Mouse (Mus musculus) 416B (cell line): ENCODE measurements at regions not wholly inside any gene's neighbourhood (a gene's known extent, or its start where the extent isn't known, plus 50 kb on each side); places are given as distances from the start of the nearest gene placed in this dataset.

Experiments
- DNase-seq: peaks from one replicate; pipeline ENCODE4 v3.0.0; 2011; ENCODE audit warnings: low read depth

- no peak for DNase-seq
Observed at GRCm38 (mm10) chr10:126176759-126177473, 210.9 kb downstream of the Lrig3 start.

- no peak for DNase-seq
Observed at GRCm38 (mm10) chr10:126182386-126182785, 216.4 kb downstream of the Lrig3 start.

- DNase-seq = no peak
Observed at GRCm38 (mm10) chr10:126183961-126184360, 218.0 kb downstream of the Lrig3 start.

- DNase-seq = no peak
Observed at GRCm38 (mm10) chr10:126185410-126185809, 219.4 kb downstream of the Lrig3 start.

- DNase-seq = no peak
Observed at GRCm38 (mm10) chr10:126186086-126186485, 220.1 kb downstream of the Lrig3 start.

- no peak for DNase-seq
Observed at GRCm38 (mm10) chr10:126189001-126189400, 223.0 kb downstream of the Lrig3 start.
